Mouse (Mus musculus) right cerebral cortex, adult 18-20 months (tissue): ENCODE data around the gene Pde12.
A peak's percentile ranks its signal among the peaks of the same experiment; 100 is the strongest.

Experiments
- DNase-seq: peaks from one replicate; pipeline ENCODE4 v3.0.0; 2022; ENCODE audit warnings: mixed read lengths

The Pde12 gene

GRCm38 (mm10) chr14:26643006-26643624 lies 26.6 kb downstream of the Pde12 start:
- DNase-seq: no peak

GRCm38 (mm10) chr14:26639961-26640360 lies 29.7 kb downstream of the Pde12 start:
- no peak for DNase-seq

- no peak for DNase-seq
These were observed 30.4 kb downstream of the Pde12 start for GRCm38 (mm10) chr14:26639251-26639650.

GRCm38 (mm10) chr14:26638708-26639084 lies 31.0 kb downstream of the Pde12 start:
- peak; percentile 26 for DNase-seq

- DNase-seq: peak; percentile 99
These were observed 31.6 kb downstream of the Pde12 start, which contains the start of gene Arf4 for GRCm38 (mm10) chr14:26637851-26638707. Gene Arf4, plus strand, starts transcription at chr14:26638074.

GRCm38 (mm10) chr14:26637025-26637850 lies 32.4 kb downstream of the Pde12 start:
- DNase-seq: peak; percentile 31

- no peak for DNase-seq
These were observed 43.0 kb downstream of the Pde12 start for GRCm38 (mm10) chr14:26626605-26627140.

- DNase-seq: no peak
These were observed 44.4 kb downstream of the Pde12 start for GRCm38 (mm10) chr14:26625301-26625700.

- no peak for DNase-seq
These were observed 59.0 kb downstream of the Pde12 start for GRCm38 (mm10) chr14:26610689-26611088.
